Mouse (Mus musculus) liver, adult 2 months (tissue): Measurements from ENCODE around the gene Irak3.

Source experiments
- CTCF ChIP-seq: fragments of 200-500 bp; IDR thresholded peaks from 2 replicates; pipeline ENCODE4 v1.5.1; 2011; ENCODE audit warnings: low read depth, low read length, control low read depth
- POLR2A ChIP-seq: fragments of 200-500 bp; IDR thresholded peaks from 2 replicates; pipeline ENCODE4 v1.6.1; 2011; ENCODE audit warnings: low read length, control low read depth; ENCODE audit not compliant: insufficient read depth; ENCODE audit errors: extremely low read depth

DNA sequence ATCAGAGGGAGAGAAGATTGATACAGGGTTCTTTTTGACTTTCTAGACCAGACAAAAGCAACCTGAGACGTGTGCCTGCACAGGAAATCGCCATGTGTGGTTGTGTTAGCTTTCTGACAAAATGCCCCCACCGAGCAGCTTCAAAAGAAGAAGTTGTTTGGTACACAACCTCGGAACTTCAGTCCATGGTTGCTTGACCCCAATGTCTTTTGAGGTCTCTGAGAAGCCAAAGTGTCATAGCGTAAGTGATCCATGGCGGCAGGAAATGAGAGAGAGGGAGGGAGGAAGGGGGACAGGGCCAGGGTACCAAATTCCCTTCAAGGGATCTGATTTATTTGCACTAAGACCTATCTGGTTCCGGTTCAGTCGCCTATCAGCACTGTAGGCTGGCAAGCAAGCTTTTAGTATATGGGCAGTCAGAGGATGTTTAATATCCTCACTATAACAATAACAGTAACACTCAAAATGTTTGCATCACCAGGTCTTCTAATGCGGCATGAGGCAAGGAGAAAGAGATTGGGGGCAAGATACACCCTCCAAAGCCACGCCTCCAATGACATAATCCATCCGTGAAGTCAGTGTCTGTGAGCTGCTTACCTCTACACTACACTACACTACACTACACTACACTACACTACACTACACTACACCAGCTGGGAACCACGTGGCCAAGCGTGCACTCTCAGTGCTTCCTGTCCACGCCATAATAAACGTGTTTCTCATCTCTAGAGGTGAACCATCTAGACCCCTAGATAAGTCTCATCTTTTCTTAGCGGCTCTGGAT is 729 bp upstream of the Irak3 start:
- TF ChIP-seq POLR2A = no peak
- no peak for TF ChIP-seq CTCF
